Mouse (Mus musculus) embryonic facial prominence, embryonic 10.5 days (tissue): ENCODE results near the gene Prkar1a. TPM values are rescaled to one million over a fixed set of nuclear protein-coding genes. Genes with fewer than 3 reads are reported as not detected.
A peak's percentile ranks its signal among the peaks of the same experiment; 100 is the strongest.

Source experiments
- DNase-seq: peaks from one replicate; pipeline ENCODE4 v3.0.0-alpha.2; 2017; ENCODE audit warnings: low spot score
- H3K27ac ChIP-seq: fragments of 300-500 bp; sonication (generic); replicated peaks from 2 replicates; pipeline ENCODE4 v1.5.1; 2016; ENCODE audit warnings: mild to moderate bottlenecking
- H3K27me3 ChIP-seq: fragments of 300-500 bp; sonication (generic); replicated peaks from 2 replicates; pipeline ENCODE4 v1.6.1; 2016; ENCODE audit warnings: low read depth, mild to moderate bottlenecking; ENCODE audit not compliant: poor library complexity, severe bottlenecking
- H3K36me3 ChIP-seq: fragments of 300-500 bp; sonication (generic); replicated peaks from 2 replicates; pipeline ENCODE4 v1.6.1; 2016; ENCODE audit warnings: mild to moderate bottlenecking, moderate library complexity
- H3K4me1 ChIP-seq: fragments of 300-500 bp; sonication (generic); 2 replicates; pipeline ENCODE4 v1.6.1; 2016
- H3K4me3 ChIP-seq: fragments of 300-500 bp; sonication (generic); 2 replicates; pipeline ENCODE4 v1.5.1; 2016; ENCODE audit warnings: mild to moderate bottlenecking, moderate library complexity
- H3K9me3 ChIP-seq: fragments of 300-500 bp; sonication (generic); 2 replicates; pipeline ENCODE4 v1.6.1; 2016; ENCODE audit warnings: mild to moderate bottlenecking
- WGBS: fragments of 180-500 bp; shearing (Covaris S2); methylation state at CpG from one replicate; pipeline ENCODE4 v1.1.7; 2016; 5-methylcytosine and 5-hydroxymethylcytosine counted together
- polyA plus RNA-seq: library from polyadenylated mRNA; unstranded; fragments of >200 nt; fragmentation: Nextera tagmentation; extraction: Ambion mirVana; gene quantifications from 2 replicates; pipeline ENCODE4 v1.2.1, GENCODE M21; 2016

The Prkar1a gene
- polyA plus RNA-seq, 1 experiment from 2014 or later = 349 TPM

- 84% methylated on average over 6 of the region's 6 CpGs for WGBS
- H3K4me1 ChIP-seq = peaks cover 27% of the 10 kb centered on the region
- no peaks in the 10 kb centered on the region for H3K27me3 ChIP-seq
- no peak overlapping the region for H3K4me3 ChIP-seq
- H3K9me3 ChIP-seq = no peaks in the 10 kb centered on the region
- DNase-seq = no peak
- H3K36me3 ChIP-seq = no peaks in the 10 kb centered on the region
- H3K27ac ChIP-seq = no peak overlapping the region
Measured at GRCm38 (mm10) chr11:109620356-109620755, 28.8 kb upstream of the Prkar1a start.

GRCm38 (mm10) chr11:109621183-109621582 lies 28.0 kb upstream of the Prkar1a start:
- Histone ChIP-seq H3K9me3 (no peaks in the 10 kb centered on the region), H3K36me3 (no peaks in the 10 kb centered on the region), H3K4me3 (no peak overlapping the region), H3K27me3 (no peaks in the 10 kb centered on the region), H3K27ac (no peak overlapping the region), H3K4me1 (peaks cover 27% of the 10 kb centered on the region)
- peak; percentile 47 for DNase-seq
- 20% methylated on average over 2 of the region's 2 CpGs for WGBS

GRCm38 (mm10) chr11:109622518-109623037 lies 26.6 kb upstream of the Prkar1a start:
- peak; percentile 51 for DNase-seq
- Histone ChIP-seq H3K27ac (0 out of 2 replicates have a peak overlapping the region, but pooled peaks have one; percentile 31), H3K9me3 (no peaks in the 10 kb centered on the region), H3K27me3 (no peaks in the 10 kb centered on the region), H3K4me3 (peak overlapping the region; percentile 11; the same call in 1 of the 2 replicates), H3K36me3 (no peaks in the 10 kb centered on the region), H3K4me1 (peaks cover 18% of the 10 kb centered on the region)
- 41% methylated on average over 15 of the region's 15 CpGs for WGBS

GRCm38 (mm10) chr11:109623238-109623637 lies 26.0 kb upstream of the Prkar1a start:
- WGBS = 87% methylated on average over 7 of the region's 7 CpGs
- no peak for DNase-seq
- H3K4me1 ChIP-seq = peaks cover 18% of the 10 kb centered on the region
- no peak overlapping the region for H3K27ac ChIP-seq
- H3K9me3 ChIP-seq = no peaks in the 10 kb centered on the region
- no peaks in the 10 kb centered on the region for H3K36me3 ChIP-seq
- no peak overlapping the region for H3K4me3 ChIP-seq
- no peaks in the 10 kb centered on the region for H3K27me3 ChIP-seq

- no peak for DNase-seq
- WGBS = 88% methylated on average over 4 of the region's 4 CpGs
- no peaks in the 10 kb centered on the region for H3K27me3 ChIP-seq
- H3K36me3 ChIP-seq = no peaks in the 10 kb centered on the region
- H3K4me1 ChIP-seq = peaks cover 10% of the 10 kb centered on the region
- no peak overlapping the region for H3K4me3 ChIP-seq
- no peaks in the 10 kb centered on the region for H3K9me3 ChIP-seq
- no peak overlapping the region for H3K27ac ChIP-seq
Measured at GRCm38 (mm10) chr11:109627648-109628047, 21.6 kb upstream of the Prkar1a start.

GRCm38 (mm10) chr11:109628099-109628498 lies 21.1 kb upstream of the Prkar1a start:
- no peak for DNase-seq

GRCm38 (mm10) chr11:109629021-109629521 lies 20.1 kb upstream of the Prkar1a start:
- no peak for DNase-seq
- peaks cover 3% of the 10 kb centered on the region; the same call in 1 of the 2 replicates for H3K4me1 ChIP-seq
- WGBS = 55% methylated on average over 10 of the region's 10 CpGs
- H3K9me3 ChIP-seq = no peaks in the 10 kb centered on the region
- no peak overlapping the region for H3K4me3 ChIP-seq
- no peaks in the 10 kb centered on the region for H3K36me3 ChIP-seq
- H3K27me3 ChIP-seq = no peaks in the 10 kb centered on the region
- no peak overlapping the region for H3K27ac ChIP-seq

More at GRCm38 (mm10) chr11:109628099-109628498, 21.1 kb upstream of the Prkar1a start:
- no peaks in the 10 kb centered on the region for H3K36me3 ChIP-seq
- no peaks in the 10 kb centered on the region for H3K27me3 ChIP-seq
- no peak overlapping the region for H3K4me3 ChIP-seq
- WGBS = 91% methylated on average over 3 of the region's 3 CpGs
- H3K9me3 ChIP-seq = no peaks in the 10 kb centered on the region
- peaks cover 6% of the 10 kb centered on the region for H3K4me1 ChIP-seq
- H3K27ac ChIP-seq = no peak overlapping the region

- DNase-seq = no peak
- Histone ChIP-seq H3K9me3 (no peaks in the 10 kb centered on the region), H3K4me3 (no peak overlapping the region), H3K27me3 (no peaks in the 10 kb centered on the region), H3K36me3 (no peaks in the 10 kb centered on the region), H3K27ac (no peak overlapping the region), H3K4me1 (no peaks in the 10 kb centered on the region)
- WGBS = 83% methylated on average over 9 of the region's 9 CpGs
Measured at GRCm38 (mm10) chr11:109634928-109635327, 14.3 kb upstream of the Prkar1a start.

GRCm38 (mm10) chr11:109635871-109636395 lies 13.3 kb upstream of the Prkar1a start:
- no peaks in the 10 kb centered on the region for H3K9me3 ChIP-seq
- no peak overlapping the region for H3K4me3 ChIP-seq
- H3K27ac ChIP-seq = no peak overlapping the region
- WGBS = 86% methylated on average over 6 of the region's 6 CpGs
- no peaks in the 10 kb centered on the region for H3K4me1 ChIP-seq
- DNase-seq = no peak
- no peaks in the 10 kb centered on the region for H3K27me3 ChIP-seq
- no peaks in the 10 kb centered on the region for H3K36me3 ChIP-seq

GRCm38 (mm10) chr11:109641498-109642222 lies 7.5 kb upstream of the Prkar1a start:
- DNase-seq = no peak
- Histone ChIP-seq H3K36me3 (no peaks in the 10 kb centered on the region), H3K27ac (no peak overlapping the region), H3K9me3 (no peaks in the 10 kb centered on the region), H3K4me3 (no peak overlapping the region), H3K27me3 (no peaks in the 10 kb centered on the region), H3K4me1 (no peaks in the 10 kb centered on the region)
- 86% methylated on average over 5 of the region's 5 CpGs for WGBS

- no peak overlapping the region for H3K4me3 ChIP-seq
- WGBS = 52% methylated on average over 7 of the region's 7 CpGs
- H3K36me3 ChIP-seq = peaks cover 4% of the 10 kb centered on the region
- DNase-seq = no peak
- H3K27ac ChIP-seq = no peak overlapping the region
- H3K27me3 ChIP-seq = no peaks in the 10 kb centered on the region
- peaks cover 41% of the 10 kb centered on the region for H3K4me1 ChIP-seq
- no peaks in the 10 kb centered on the region for H3K9me3 ChIP-seq
Measured at GRCm38 (mm10) chr11:109648510-109648909, 695 bp upstream of the Prkar1a start.

- H3K4me3 ChIP-seq = peak overlapping the region; percentile 98
- 1% methylated on average over 31 of the region's 31 CpGs for WGBS
- peaks cover 21% of the 10 kb centered on the region for H3K36me3 ChIP-seq
- no peaks in the 10 kb centered on the region for H3K9me3 ChIP-seq
- peak; percentile 81 for DNase-seq
- H3K27ac ChIP-seq = peak overlapping the region; percentile 99
- peaks cover 43% of the 10 kb centered on the region for H3K4me1 ChIP-seq
- no peaks in the 10 kb centered on the region for H3K27me3 ChIP-seq
Measured at GRCm38 (mm10) chr11:109649975-109650701, 933 bp downstream of the Prkar1a start.
